Mouse (Mus musculus) heart, postnatal 36 days (tissue): ENCODE data around the gene Ttc9b. TPM values are rescaled to one million over a fixed set of nuclear protein-coding genes. Genes with fewer than 3 reads are reported as not detected.
A peak's percentile ranks its signal among the peaks of the same experiment; 100 is the strongest.
"Not testable (repeated sequence)": the region's sequence is repeated elsewhere in the genome, so short reads cannot be mapped to it uniquely, and the experiment has no call there.

Experiments used
- DNase-seq, 2 experiments: peaks; one replicate each; pipeline ENCODE4 v3.0.0; 2021 to 2022
- intact Hi-C: fragments of 180-260 bp; cut with DNase I; formaldehyde crosslinking; loops from one replicate; pipeline ENCODE4 v1.15.1; 2025
- total RNA-seq, 2 experiments: library from RNA; stranded (reverse); gene quantifications; 2 replicates each; pipeline ENCODE4 v1.2.3; 2021

Gene Ttc9b
- total RNA-seq, result not detected

- DNase-seq, result peak; percentile 22 to 29
- intact Hi-C loops, result loop anchor here (5.0 kb wide), 1 partner anchor 77 kb away; no protein-coding TSS in a partner anchor
These were observed at the start of gene Ttc9b for GRCm38 (mm10) chr7:27653681-27654437. TSS of gene Ttc9b (plus strand) at chr7:27653915.

- no peak for DNase-seq
- intact Hi-C loops, result no loop called here
These were observed 48.9 kb upstream of the Ttc9b start for GRCm38 (mm10) chr7:27604661-27605348.

GRCm38 (mm10) chr7:27605499-27606285 lies 48.0 kb upstream of the Ttc9b start:
- intact Hi-C loops, result loop anchor here (2.0 kb wide), 1 partner anchor 13 kb away; no protein-coding TSS in a partner anchor
- DNase-seq, result peak; percentile 70 to 72

GRCm38 (mm10) chr7:27606481-27607254 lies 47.0 kb upstream of the Ttc9b start:
- intact Hi-C loops, result loop anchor here (2.0 kb wide), 1 partner anchor 14 kb away; no protein-coding TSS in a partner anchor
- no peak for DNase-seq

- DNase-seq, result peak; percentile 73 to 78
- intact Hi-C loops, result loop anchor here (2.0 kb wide), 1 partner anchor 15 kb away; no protein-coding TSS in a partner anchor
These were observed 46.1 kb upstream of the Ttc9b start for GRCm38 (mm10) chr7:27607580-27607979.

GRCm38 (mm10) chr7:27608130-27608529 lies 45.6 kb upstream of the Ttc9b start:
- intact Hi-C loops, result no loop called here

GRCm38 (mm10) chr7:27609285-27609684 lies 44.4 kb upstream of the Ttc9b start:
- intact Hi-C loops, result no loop called here
- DNase-seq, result no peak

More at GRCm38 (mm10) chr7:27608130-27608529, 45.6 kb upstream of the Ttc9b start:
- DNase-seq, result no peak

- intact Hi-C loops, result no loop called here
- no peak for DNase-seq
These were observed 44.0 kb upstream of the Ttc9b start for GRCm38 (mm10) chr7:27609688-27610087.

GRCm38 (mm10) chr7:27610370-27610769 lies 43.3 kb upstream of the Ttc9b start:
- intact Hi-C loops, result no loop called here
- DNase-seq, result no peak

GRCm38 (mm10) chr7:27610871-27611270 lies 42.8 kb upstream of the Ttc9b start:
- intact Hi-C loops, result no loop called here
- no peak for DNase-seq

GRCm38 (mm10) chr7:27612940-27613339 lies 40.8 kb upstream of the Ttc9b start:
- intact Hi-C loops, result no loop called here
- no peak for DNase-seq

- intact Hi-C loops, result no loop called here
- no peak for DNase-seq
These were observed 39.8 kb upstream of the Ttc9b start for GRCm38 (mm10) chr7:27613751-27614499.

GRCm38 (mm10) chr7:27621028-27621427 lies 32.7 kb upstream of the Ttc9b start:
- no peak for DNase-seq
- intact Hi-C loops, result no loop called here

GRCm38 (mm10) chr7:27622234-27622633 lies 31.5 kb upstream of the Ttc9b start:
- intact Hi-C loops, result no loop called here
- DNase-seq, result no peak

GRCm38 (mm10) chr7:27624967-27625366 lies 28.7 kb upstream of the Ttc9b start:
- no peak for DNase-seq
- intact Hi-C loops, result no loop called here

GRCm38 (mm10) chr7:27627707-27628106 lies 26.0 kb upstream of the Ttc9b start:
- intact Hi-C loops, result no loop called here
- no peak for DNase-seq

- intact Hi-C loops, result no loop called here
- DNase-seq, result peak in 1 of 2 experiments; percentile 26
These were observed 25.5 kb upstream of the Ttc9b start for GRCm38 (mm10) chr7:27628190-27628589.

- DNase-seq, result not testable (repeated sequence)
These were observed 24.9 kb upstream of the Ttc9b start for GRCm38 (mm10) chr7:27628816-27629215.

GRCm38 (mm10) chr7:27631439-27631838 lies 22.3 kb upstream of the Ttc9b start:
- intact Hi-C loops, result no loop called here
- no peak for DNase-seq

More at GRCm38 (mm10) chr7:27628816-27629215, 24.9 kb upstream of the Ttc9b start:
- intact Hi-C loops, result not testable (repeated sequence)
